Comparison of ENCODE assay signal across 8 mouse cellular contexts in the genomic region with DNA sequence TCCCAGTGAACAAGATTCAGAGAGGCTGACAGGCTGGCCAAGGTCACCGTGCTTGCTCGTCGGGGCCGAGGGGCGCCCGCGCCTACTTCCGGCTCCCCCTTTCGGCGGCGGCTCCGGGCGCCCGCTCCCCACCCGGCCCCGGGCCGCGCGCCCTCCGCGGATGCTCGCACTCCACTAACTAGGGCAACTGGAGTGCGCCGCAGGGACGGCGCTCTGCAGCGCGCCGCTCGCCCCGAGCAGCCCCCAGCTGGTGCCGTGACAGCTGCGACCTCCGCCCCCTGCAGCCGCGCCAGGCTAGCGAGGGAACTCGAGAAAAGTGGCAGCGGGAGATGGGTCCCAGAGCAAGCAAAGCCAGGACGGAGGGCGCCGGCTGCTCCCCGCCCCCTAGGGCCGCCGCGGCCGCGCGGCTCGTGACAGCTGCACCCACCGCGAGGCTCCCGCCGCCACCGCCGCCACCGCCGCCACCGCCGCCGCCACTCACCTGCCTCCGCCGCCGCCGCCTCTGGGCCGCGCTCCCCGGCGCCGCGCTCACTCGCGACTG. TPM values are rescaled to one million over a fixed set of nuclear protein-coding genes. Genes with fewer than 3 reads are reported as not detected.
A peak's percentile ranks its signal among the peaks of the same experiment; 100 is the strongest.
DNase-seq lines count a peak whose midpoint lies in the region; ATAC-seq and TF ChIP-seq lines count a peak whose summit lies in the region.

No protein-coding gene starts in this region.

- ATAC-seq in forebrain, embryonic 15.5 days (replicated peaks), result peak; percentile 90

- peak overlapping the region; percentile 90 for H3K4me3 ChIP-seq in E14TG2a.4 (replicated peaks; ENCODE audit: low read length)
- peak overlapping the region; percentile 100 for H3K4me3 ChIP-seq in brown adipose tissue, adult 24 weeks (ENCODE audit: insufficient read depth, low read depth, low read length)
- peak overlapping the region; percentile 83 for H3K4me3 ChIP-seq in forebrain, embryonic 15.5 days

- under 1% methylated on average over 54 of the region's 73 CpGs for WGBS in forebrain, embryonic 15.5 days

- peak overlapping the region; percentile 95 for H3K27ac ChIP-seq in brown adipose tissue, adult 24 weeks (replicated peaks; ENCODE audit: low read depth, low read length)
- peak overlapping the region; percentile 99 for H3K27ac ChIP-seq in forebrain, embryonic 15.5 days (replicated peaks)

- no peaks in the 10 kb centered on the region for H3K36me3 ChIP-seq in E14TG2a.4 (ENCODE audit: insufficient read depth, low read length)
- H3K36me3 ChIP-seq in forebrain, embryonic 15.5 days, result no peaks in the 10 kb centered on the region

- H3K27me3 ChIP-seq in E14TG2a.4 (ENCODE audit: insufficient read depth, low read length), result peaks cover 51% of the 10 kb centered on the region
- no peaks in the 10 kb centered on the region for H3K27me3 ChIP-seq in forebrain, embryonic 15.5 days

- no peaks in the 10 kb centered on the region for H3K9me3 ChIP-seq in E14TG2a.4 (ENCODE audit: low read length)
- no peaks in the 10 kb centered on the region for H3K9me3 ChIP-seq in forebrain, embryonic 15.5 days

- peaks cover 13% of the 10 kb centered on the region for H3K4me1 ChIP-seq in E14TG2a.4 (replicated peaks; ENCODE audit: low read depth, low read length)
- H3K4me1 ChIP-seq in brown adipose tissue, adult 24 weeks (ENCODE audit: control insufficient read depth, insufficient read depth, insufficient read length, low read length), result peaks cover 5% of the 10 kb centered on the region; the same call in 1 of the 2 replicates
- H3K4me1 ChIP-seq in forebrain, embryonic 15.5 days, result peaks cover 35% of the 10 kb centered on the region

- peak overlapping the region; percentile 75 for H3K4me2 ChIP-seq in forebrain, embryonic 15.5 days (replicated peaks)

- no peak for TF ChIP-seq CTCF in E14TG2a.4 (conservative IDR thresholded peaks at IDR 0.05; ENCODE audit: low read length)

- DNase-seq in heart, postnatal 4 days, result peak; percentile 57
- peak; percentile 64 to 74 for DNase-seq in layer of hippocampus, postnatal 10 days (ENCODE audit: low spot score in 2 of 2)
- peak; percentile 42 for DNase-seq in lung, postnatal 36 days
- DNase-seq in retina, postnatal 1 day, result peak; percentile 90
- peak; percentile 88 for DNase-seq in thymus, postnatal 4 days

- H3K9ac ChIP-seq in forebrain, embryonic 15.5 days (replicated peaks), result peak overlapping the region; percentile 99

RNA-seq across cellular contexts. Expression of a gene that starts 0.6 kb away (rescaled TPM):
- 25.2 and 32.9 TPM in 2 replicates for polyA plus RNA-seq in brown adipose tissue, adult 24 weeks (2012; ENCODE audit: insufficient read depth, insufficient read length, missing spikeins)
- 20.9 and 22.8 TPM in 2 replicates for polyA plus RNA-seq in forebrain, embryonic 15.5 days (2015; fragmentation: Nextera tagmentation; extraction: Ambion mirVana)
- total RNA-seq in heart, postnatal 4 days (2021), result 10 to 100 TPM; 39.1 to 40.7 TPM
- 100 to 1,000 TPM; 103 to 108 TPM for total RNA-seq in layer of hippocampus, postnatal 10 days (2021)

Comparison
In these comparisons a context has a peak if more than half of its experiments do, and no peak if none do; other contexts are left out.
1. Peak in every context shown above with its lines: DNase-seq, ATAC-seq, H3K4me3 ChIP-seq and H3K27ac ChIP-seq.